Mouse (Mus musculus): ENCODE data around the gene Nucb2. TPM values are rescaled to one million over a fixed set of nuclear protein-coding genes. Genes with fewer than 3 reads are reported as not detected.

The Nucb2 gene
- polyA plus RNA-seq, 2 experiments, result 21.5 to 27.5 TPM

DNA sequence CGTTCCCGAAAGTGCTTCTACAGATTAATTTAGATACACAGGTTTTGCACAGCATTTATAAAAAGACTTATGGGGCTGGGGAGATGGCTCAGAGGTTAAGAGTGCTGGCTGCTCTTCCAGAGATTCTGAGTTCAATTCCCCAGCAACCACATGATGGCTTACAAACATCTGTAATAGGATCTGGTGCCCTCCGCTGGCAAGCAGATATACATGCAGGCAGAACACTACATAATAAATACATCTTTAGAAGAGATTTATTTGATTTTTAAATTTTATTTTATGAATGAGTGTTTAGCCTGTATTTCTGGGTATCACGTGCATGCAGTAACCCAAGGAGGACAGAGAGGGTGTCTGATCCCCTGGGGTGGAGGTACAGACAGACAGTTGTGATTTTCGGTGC is 9.9 kb downstream of the Nucb2 start:
- DNase-seq (ENCODE audit: low spot score), result no peak
- no peaks in the 10 kb centered on the region for H3K9me3 ChIP-seq (ENCODE audit: control insufficient read depth, low read length)
- peaks cover 7% of the 10 kb centered on the region for H3K36me3 ChIP-seq (ENCODE audit: control insufficient read depth, insufficient read depth, low read length)
- no peaks in the 10 kb centered on the region for H3K27me3 ChIP-seq (ENCODE audit: control insufficient read depth, insufficient read depth, low read length)
- ATAC-seq (ENCODE audit: low FRiP score, low read depth), result no peak
- no peak overlapping the region for H3K4me2 ChIP-seq (replicated peaks; ENCODE audit: low read depth, low read length, severe bottlenecking)
- no peak for TF ChIP-seq POLR2A (IDR thresholded peaks at IDR 0.05; ENCODE audit: borderline replicate concordance, extremely low read depth, insufficient read depth, insufficient read length)
- WGBS, result 67% methylated on average over 5 of the region's 5 CpGs
- H3K4me1 ChIP-seq (ENCODE audit: control insufficient read depth, insufficient read depth, low read length), result no peaks in the 10 kb centered on the region
- no peak overlapping the region for H3K4me3 ChIP-seq (replicated peaks; ENCODE audit: low read length)
- H3K27ac ChIP-seq (replicated peaks; ENCODE audit: low read depth, low read length), result no peak overlapping the region
- H3K9ac ChIP-seq (ENCODE audit: low read depth, low read length, severe bottlenecking), result no peak overlapping the region

DNA sequence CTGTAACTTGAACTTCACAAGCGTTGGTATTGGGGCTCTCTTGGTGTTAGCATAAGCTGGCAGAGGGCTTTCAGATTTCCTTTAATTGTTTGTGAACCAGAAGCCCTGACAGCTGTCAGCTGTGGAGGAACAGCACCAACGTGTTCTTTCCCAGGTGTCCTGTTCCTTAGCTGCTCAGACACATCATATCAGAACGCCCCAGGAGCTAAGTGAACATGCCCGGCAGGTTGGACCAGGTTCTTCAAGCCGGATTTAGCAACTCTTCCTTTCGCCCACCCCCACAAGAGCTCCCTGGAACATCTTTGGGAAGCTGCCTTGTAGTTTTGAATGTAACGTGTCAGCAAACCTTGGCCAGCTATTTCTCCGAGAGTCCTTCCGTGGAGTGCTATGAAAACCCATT is 10.4 kb downstream of the Nucb2 start:
- TF ChIP-seq POLR2A (IDR thresholded peaks at IDR 0.05; ENCODE audit: borderline replicate concordance, extremely low read depth, insufficient read depth, insufficient read length), result no peak
- Histone ChIP-seq H3K4me1 (ENCODE audit: control insufficient read depth, insufficient read depth, low read length) (no peaks in the 10 kb centered on the region), H3K36me3 (ENCODE audit: control insufficient read depth, insufficient read depth, low read length) (peaks cover 6% of the 10 kb centered on the region), H3K9me3 (ENCODE audit: control insufficient read depth, low read length) (no peaks in the 10 kb centered on the region), H3K27ac (replicated peaks; ENCODE audit: low read depth, low read length) (no peak overlapping the region), H3K4me2 (replicated peaks; ENCODE audit: low read depth, low read length, severe bottlenecking) (no peak overlapping the region), H3K4me3 (replicated peaks; ENCODE audit: low read length) (no peak overlapping the region), H3K27me3 (ENCODE audit: control insufficient read depth, insufficient read depth, low read length) (no peaks in the 10 kb centered on the region), H3K9ac (ENCODE audit: low read depth, low read length, severe bottlenecking) (no peak overlapping the region)
- peak; percentile 47 for DNase-seq (ENCODE audit: low spot score)
- WGBS, result 71% methylated on average over 9 of the region's 9 CpGs
- no peak for ATAC-seq (ENCODE audit: low FRiP score, low read depth)

DNA sequence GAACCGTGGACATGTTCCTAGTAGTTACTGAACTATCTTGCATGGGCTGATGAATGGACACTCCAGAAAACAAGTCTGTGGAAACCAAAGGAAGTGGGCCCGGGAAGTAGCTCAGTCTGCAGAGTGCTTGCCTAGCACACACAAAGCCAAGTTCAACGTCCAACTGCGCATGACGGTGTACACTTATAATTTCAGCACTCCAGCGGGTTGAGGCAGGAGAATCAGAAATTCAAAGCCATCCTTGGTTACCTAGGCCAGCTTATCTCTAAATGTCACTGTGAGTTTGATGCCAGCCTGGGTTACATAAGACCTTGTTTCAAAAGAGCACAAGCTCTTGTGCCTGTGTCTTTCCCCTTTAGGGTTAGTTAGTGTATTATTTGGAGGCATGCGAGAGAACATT is 10.9 kb downstream of the Nucb2 start:
- no peak for DNase-seq (ENCODE audit: low spot score)
- WGBS, result 84% methylated on average over 7 of the region's 7 CpGs
- H3K36me3 ChIP-seq (ENCODE audit: control insufficient read depth, insufficient read depth, low read length), result peaks cover under 1% of the 10 kb centered on the region
- no peaks in the 10 kb centered on the region for H3K4me1 ChIP-seq (ENCODE audit: control insufficient read depth, insufficient read depth, low read length)
- H3K4me3 ChIP-seq (replicated peaks; ENCODE audit: low read length), result no peak overlapping the region
- no peaks in the 10 kb centered on the region for H3K27me3 ChIP-seq (ENCODE audit: control insufficient read depth, insufficient read depth, low read length)
- no peak overlapping the region for H3K9ac ChIP-seq (ENCODE audit: low read depth, low read length, severe bottlenecking)
- ATAC-seq (ENCODE audit: low FRiP score, low read depth), result no peak
- H3K9me3 ChIP-seq (ENCODE audit: control insufficient read depth, low read length), result no peaks in the 10 kb centered on the region
- no peak overlapping the region for H3K4me2 ChIP-seq (replicated peaks; ENCODE audit: low read depth, low read length, severe bottlenecking)
- H3K27ac ChIP-seq (replicated peaks; ENCODE audit: low read depth, low read length), result no peak overlapping the region
- TF ChIP-seq POLR2A (IDR thresholded peaks at IDR 0.05; ENCODE audit: borderline replicate concordance, extremely low read depth, insufficient read depth, insufficient read length), result no peak

DNA sequence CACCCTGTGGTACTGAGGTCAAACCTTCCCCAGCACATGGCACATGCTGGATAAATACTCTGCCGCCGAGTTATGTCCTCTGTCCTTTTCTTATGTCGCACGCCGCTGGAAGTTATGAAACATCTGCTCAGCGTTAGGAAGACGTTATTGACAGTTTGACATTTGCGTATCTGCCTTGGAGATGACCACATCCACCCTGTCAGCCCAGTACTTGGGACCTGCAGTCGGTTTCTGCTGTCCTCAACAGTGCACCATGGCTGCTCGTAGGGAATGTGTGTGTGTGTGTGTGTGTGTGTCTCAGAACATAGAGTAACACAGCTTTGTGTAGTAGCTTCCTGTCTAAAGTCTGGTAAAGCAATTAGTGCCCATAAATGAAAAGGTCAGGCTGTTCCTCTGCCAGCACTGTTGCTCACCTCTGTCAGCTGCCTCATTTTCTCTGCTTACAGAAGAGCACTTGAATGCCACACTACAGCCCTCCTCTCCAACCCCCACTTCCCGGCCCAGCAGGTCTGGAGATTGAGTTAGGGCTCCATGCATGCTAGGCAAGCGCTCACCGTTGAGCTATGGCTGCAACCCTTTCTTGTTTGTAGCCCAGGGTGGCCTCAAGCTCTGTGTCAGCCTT is 11.5 kb downstream of the Nucb2 start:
- 57% methylated on average over 13 of the region's 13 CpGs for WGBS
- Histone ChIP-seq H3K27ac (replicated peaks; ENCODE audit: low read depth, low read length) (no peak overlapping the region), H3K36me3 (ENCODE audit: control insufficient read depth, insufficient read depth, low read length) (no peaks in the 10 kb centered on the region; the same call in 1 of the 2 replicates), H3K9me3 (ENCODE audit: control insufficient read depth, low read length) (no peaks in the 10 kb centered on the region), H3K27me3 (ENCODE audit: control insufficient read depth, insufficient read depth, low read length) (no peaks in the 10 kb centered on the region), H3K9ac (ENCODE audit: low read depth, low read length, severe bottlenecking) (no peak overlapping the region), H3K4me2 (replicated peaks; ENCODE audit: low read depth, low read length, severe bottlenecking) (no peak overlapping the region), H3K4me3 (replicated peaks; ENCODE audit: low read length) (no peak overlapping the region), H3K4me1 (ENCODE audit: control insufficient read depth, insufficient read depth, low read length) (no peaks in the 10 kb centered on the region)
- DNase-seq (ENCODE audit: low spot score) (no peak), ATAC-seq (ENCODE audit: low FRiP score, low read depth) (no peak)
- TF ChIP-seq POLR2A (IDR thresholded peaks at IDR 0.05; ENCODE audit: borderline replicate concordance, extremely low read depth, insufficient read depth, insufficient read length), result no peak

GRCm38 (mm10) chr7:116517240-116517639 is 13.1 kb downstream of the Nucb2 start:
- Histone ChIP-seq H3K4me2 (replicated peaks; ENCODE audit: low read depth, low read length, severe bottlenecking) (no peak overlapping the region), H3K36me3 (ENCODE audit: control insufficient read depth, insufficient read depth, low read length) (0 out of 2 replicates have a peak, but pooled peaks cover 3% of the 10 kb centered on the region), H3K4me3 (replicated peaks; ENCODE audit: low read length) (no peak overlapping the region), H3K27me3 (ENCODE audit: control insufficient read depth, insufficient read depth, low read length) (no peaks in the 10 kb centered on the region), H3K4me1 (ENCODE audit: control insufficient read depth, insufficient read depth, low read length) (no peaks in the 10 kb centered on the region), H3K27ac (replicated peaks; ENCODE audit: low read depth, low read length) (no peak overlapping the region), H3K9ac (ENCODE audit: low read depth, low read length, severe bottlenecking) (no peak overlapping the region), H3K9me3 (ENCODE audit: control insufficient read depth, low read length) (no peaks in the 10 kb centered on the region)
- no peak for ATAC-seq (ENCODE audit: low FRiP score, low read depth)
- DNase-seq (ENCODE audit: low spot score), result no peak
- WGBS, result 60% methylated on average over 5 of the region's 5 CpGs
- TF ChIP-seq POLR2A (IDR thresholded peaks at IDR 0.05; ENCODE audit: borderline replicate concordance, extremely low read depth, insufficient read depth, insufficient read length), result no peak

Measured in limb, embryonic 14.5 days (tissue).